Mouse (Mus musculus): ENCODE measurements around the gene Ttc23. TPM values are rescaled to one million over a fixed set of nuclear protein-coding genes. Genes with fewer than 3 reads are reported as not detected.
A peak's percentile ranks its signal among the peaks of the same experiment; 100 is the strongest.

Gene Ttc23
- total RNA-seq, 2 experiments from 2014 or later = 23.3 to 25.3 TPM

DNA sequence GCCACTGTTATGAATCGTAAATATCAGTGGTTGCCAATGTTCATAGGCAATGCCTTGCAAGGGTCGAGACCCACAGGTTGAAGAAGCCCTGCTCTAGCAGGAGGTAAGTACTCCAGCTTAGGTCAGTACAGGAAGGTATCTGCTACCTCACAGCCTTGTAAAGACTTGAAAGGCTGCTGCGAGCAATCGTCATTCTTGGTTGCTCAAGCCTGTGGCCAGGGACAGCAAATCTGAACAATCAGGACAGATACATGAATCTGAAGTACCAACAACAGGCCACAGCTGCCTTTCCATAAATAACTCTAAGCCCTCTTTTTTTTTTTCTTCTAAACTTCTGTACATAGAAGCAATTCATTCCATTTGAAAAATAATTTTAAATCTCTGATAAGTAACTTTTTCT, 85.1 kb downstream of the Ttc23 start:
- intact Hi-C loops (cut with DNase I) = no loop called here
- H3K4me3 ChIP-seq = no peak overlapping the region
- no peak overlapping the region for H3K27ac ChIP-seq
- no peak for DNase-seq
- no peak for TF ChIP-seq CTCF (IDR thresholded peaks at IDR 0.05)

DNA sequence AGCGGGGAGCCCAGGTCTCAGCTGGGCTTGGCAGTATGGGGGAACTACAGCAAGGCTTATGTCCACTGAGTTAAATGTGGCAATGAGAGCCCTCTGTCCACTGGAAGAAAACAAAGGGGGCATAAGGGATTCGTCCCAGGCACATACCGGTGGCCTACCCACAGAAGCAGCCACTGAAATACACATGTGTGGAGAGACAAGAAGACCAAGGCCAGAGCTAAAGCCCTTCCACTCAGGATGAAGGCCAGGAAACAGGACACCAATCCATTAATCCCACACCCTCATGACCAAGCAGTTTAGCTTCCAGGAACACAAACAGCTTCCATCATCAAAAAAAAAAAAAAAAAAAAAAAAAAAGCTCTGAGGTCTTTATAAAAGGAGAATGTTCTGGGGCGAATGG, 93.2 kb downstream of the Ttc23 start:
- DNase-seq = peak; percentile 71

DNA sequence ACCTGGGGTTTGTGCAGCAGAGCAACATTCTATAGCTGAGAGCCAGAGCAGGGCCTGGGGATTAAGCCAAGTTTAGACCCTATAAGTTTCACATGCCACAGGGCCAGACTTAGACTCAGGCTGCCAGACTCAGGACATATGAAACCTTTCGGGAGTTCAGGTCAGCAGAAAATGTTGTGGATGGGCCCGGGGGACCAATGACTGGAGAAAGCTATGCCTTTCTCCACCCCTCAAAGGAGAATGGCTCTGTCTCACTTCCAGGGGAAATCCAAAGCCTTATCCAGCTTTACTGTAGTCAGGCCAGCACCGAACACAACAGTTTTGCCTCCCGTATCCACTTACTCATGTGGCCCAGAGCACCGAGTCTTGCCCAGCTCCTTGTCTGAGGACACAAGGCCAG, 93.6 kb downstream of the Ttc23 start:
- Histone ChIP-seq H3K27ac (peak overlapping the region; percentile 97), H3K4me3 (peak overlapping the region; percentile 60)
- peak; percentile 79 for DNase-seq
- no peak for TF ChIP-seq CTCF (IDR thresholded peaks at IDR 0.05)
- intact Hi-C loops (cut with DNase I) = no loop called here

More for the DNA sequence above, 93.2 kb downstream of the Ttc23 start:
- no peak for TF ChIP-seq CTCF (IDR thresholded peaks at IDR 0.05)
- Histone ChIP-seq H3K27ac (peak overlapping the region; percentile 97), H3K4me3 (peak overlapping the region; percentile 55)
- intact Hi-C loops (cut with DNase I) = no loop called here

DNA sequence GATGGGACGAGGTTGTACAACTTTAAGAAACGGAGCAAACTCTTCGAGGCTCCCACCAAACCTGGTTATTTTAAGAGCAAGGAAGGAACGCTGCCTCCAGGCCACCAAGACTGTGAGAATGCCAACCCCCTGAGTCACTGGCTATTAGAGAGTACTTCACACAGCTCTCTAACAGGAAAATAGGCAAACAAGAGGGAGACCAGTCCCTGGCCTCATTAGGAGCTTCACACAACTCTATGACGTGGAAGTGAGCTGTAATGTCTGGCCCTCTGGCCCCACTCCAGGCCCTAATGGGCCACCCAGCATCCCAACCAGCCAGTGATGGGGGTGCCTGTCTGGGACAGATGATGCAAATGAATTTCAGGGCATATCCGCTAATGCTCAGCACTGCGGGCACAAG, 94.5 kb downstream of the Ttc23 start:
- DNase-seq = peak; percentile 81
- peak overlapping the region; percentile 97 for H3K27ac ChIP-seq
- intact Hi-C loops (cut with DNase I) = loop anchor here (2.0 kb wide), 1 partner anchor 15 kb away; no protein-coding TSS in a partner anchor
- no peak for TF ChIP-seq CTCF (IDR thresholded peaks at IDR 0.05)
- peak overlapping the region; percentile 60 for H3K4me3 ChIP-seq

DNA sequence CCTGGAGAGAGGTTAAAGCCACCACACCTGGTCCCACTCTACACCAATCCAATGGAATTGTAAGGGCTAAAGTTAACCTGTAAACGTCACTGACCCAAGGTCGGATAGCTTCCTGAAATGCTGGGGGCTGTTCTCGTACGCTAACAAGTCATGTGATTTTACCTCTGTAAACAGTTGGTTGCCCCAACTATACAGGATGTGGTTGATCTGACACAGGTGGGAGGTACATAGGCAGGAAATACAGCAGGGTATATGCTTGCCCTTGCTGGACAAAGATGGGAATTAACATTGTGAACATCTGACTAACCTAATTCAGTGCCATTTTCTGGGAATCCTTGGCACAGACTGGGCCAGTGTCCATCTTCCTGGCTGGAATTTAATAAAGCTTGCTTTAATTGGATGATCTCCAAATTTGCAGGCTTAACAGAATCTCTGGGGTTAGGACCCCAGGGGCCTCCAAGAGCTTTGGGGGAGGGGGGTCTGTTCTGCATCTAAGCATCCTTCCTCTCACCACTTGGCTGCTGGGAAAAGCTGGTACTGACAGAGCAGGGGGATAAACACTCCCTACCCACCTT, 100.6 kb downstream of the Ttc23 start:
- Histone ChIP-seq H3K4me3 (no peak overlapping the region), H3K27ac (peak overlapping the region; percentile 78)
- intact Hi-C loops (cut with DNase I) = no loop called here
- DNase-seq = no peak
- TF ChIP-seq CTCF (IDR thresholded peaks at IDR 0.05) = no peak

DNA sequence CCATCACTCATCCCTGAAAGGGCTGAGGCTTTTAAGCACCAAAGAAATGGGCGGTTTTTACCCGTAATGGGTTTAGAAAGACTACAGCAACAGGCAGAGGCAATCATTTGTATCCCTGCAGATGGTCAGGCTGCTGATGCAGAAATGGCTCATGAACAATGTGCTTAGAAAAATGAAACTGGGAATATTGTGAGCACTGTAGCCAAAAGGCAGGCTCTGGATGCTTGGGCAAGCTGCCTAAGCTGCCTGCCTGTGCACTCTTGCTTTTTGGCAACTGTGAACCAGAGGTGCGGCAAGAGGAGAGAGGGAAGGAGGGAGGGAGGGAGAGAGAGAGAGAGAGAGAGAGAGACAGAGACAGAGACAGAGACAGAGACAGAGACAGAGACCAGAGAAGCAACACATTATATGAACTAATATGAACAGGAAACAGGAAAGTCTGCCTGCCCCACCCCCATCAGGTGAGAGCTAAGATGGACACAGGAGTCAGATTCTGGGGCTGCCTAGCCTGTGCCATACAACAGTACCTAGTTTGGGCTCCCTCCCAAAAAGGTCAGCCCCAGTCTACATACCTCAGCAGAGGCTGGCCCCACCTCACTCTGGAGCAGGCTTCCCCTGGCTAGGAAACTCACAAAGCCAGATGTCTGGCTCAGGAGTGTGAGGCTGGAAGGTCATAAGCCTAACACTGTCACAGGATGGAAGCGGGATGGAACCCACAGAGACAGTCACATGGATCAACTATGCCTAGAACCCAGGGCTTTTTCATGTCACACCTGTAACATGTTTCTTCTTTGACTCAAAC, 102.4 kb downstream of the Ttc23 start:
- no peak for TF ChIP-seq CTCF (IDR thresholded peaks at IDR 0.05)
- intact Hi-C loops (cut with DNase I) = loop anchor here (10.0 kb wide), 1 partner anchor 525 kb away; the partner anchor contains the start of gene Lysmd4
- peak; percentile 56 for DNase-seq
- Histone ChIP-seq H3K27ac (peak overlapping the region; percentile 78), H3K4me3 (peak overlapping the region; percentile 42)

DNA sequence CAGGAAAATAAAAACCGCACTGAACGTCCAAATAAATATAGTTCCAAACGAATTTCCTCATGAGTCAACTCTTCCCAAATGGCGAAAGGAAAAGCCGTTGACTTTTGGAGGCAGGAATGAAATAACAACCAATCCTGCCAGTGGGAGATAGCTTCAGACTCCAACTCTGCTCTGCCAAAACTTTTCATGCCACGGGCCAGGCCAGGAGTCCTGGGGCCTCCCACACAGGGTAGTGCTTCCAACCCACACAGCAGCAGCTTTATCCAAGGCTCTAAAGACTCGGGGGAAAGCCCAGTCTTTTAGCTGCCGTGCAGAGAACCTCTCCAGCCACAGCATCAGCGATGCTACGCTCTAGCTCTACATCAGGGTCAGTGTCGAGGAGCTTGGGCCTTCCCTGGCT, 107.4 kb downstream of the Ttc23 start:
- peak overlapping the region; percentile 96 for H3K27ac ChIP-seq
- peak overlapping the region; percentile 88 for H3K4me3 ChIP-seq
- DNase-seq = peak; percentile 79
- TF ChIP-seq CTCF (IDR thresholded peaks at IDR 0.05) = no peak
- intact Hi-C loops (cut with DNase I) = loop anchor here (5.0 to 10.0 kb wide), 2 partner anchors 52 to 530 kb away; partner anchors contain the start of gene Lysmd4

DNA sequence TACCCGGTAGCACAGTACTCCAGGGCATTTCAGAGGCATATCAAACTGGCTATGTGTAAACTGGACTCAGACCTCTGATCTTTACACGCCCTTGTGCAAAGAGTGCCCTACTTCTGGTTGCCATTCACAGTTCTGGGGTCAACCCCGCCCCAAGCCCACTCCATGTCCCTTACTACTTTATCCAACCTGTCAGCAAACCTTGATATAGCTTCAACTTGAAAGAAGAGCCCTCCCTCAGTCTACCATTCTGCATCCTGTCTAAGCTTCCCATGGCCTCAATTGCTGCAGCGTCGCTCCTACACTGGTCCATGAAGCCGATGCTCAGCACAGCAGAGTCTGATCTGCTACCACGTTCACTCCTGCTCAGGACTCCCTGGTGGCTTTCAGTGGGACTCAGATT, 108.2 kb downstream of the Ttc23 start:
- DNase-seq = peak; percentile 13
- peak overlapping the region; percentile 88 for H3K4me3 ChIP-seq
- H3K27ac ChIP-seq = peak overlapping the region; percentile 96
- TF ChIP-seq CTCF (IDR thresholded peaks at IDR 0.05) = no peak
- intact Hi-C loops (cut with DNase I) = loop anchor here (5.0 to 10.0 kb wide), 2 partner anchors 53 to 531 kb away; partner anchors contain the start of gene Lysmd4

DNA sequence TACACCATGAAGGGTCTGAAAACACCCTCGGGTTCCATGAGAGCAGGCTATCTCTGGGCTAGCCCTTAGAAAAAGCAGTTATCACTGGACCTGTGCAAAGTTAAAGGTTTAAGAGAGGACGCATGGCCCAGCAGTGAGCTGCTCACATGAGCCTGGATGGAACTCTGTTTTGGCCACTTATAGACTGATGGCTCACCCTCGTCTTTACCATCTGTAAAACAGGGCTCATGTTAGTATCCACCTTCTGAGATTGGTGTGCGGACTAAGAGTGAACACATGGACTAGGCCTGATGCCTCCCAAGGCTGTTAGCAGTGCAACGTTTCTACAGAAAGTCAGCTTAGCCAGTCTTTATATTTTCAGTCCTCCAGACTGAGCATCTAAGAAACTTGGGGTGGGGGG, 109.4 kb downstream of the Ttc23 start:
- Histone ChIP-seq H3K4me3 (peak overlapping the region; percentile 88), H3K27ac (peak overlapping the region; percentile 96)
- TF ChIP-seq CTCF (IDR thresholded peaks at IDR 0.05) = no peak
- intact Hi-C loops (cut with DNase I) = loop anchor here (2.0 to 10.0 kb wide), 3 partner anchors 14 to 532 kb away; partner anchors contain the start of gene Lysmd4
- DNase-seq = peak; percentile 20

DNA sequence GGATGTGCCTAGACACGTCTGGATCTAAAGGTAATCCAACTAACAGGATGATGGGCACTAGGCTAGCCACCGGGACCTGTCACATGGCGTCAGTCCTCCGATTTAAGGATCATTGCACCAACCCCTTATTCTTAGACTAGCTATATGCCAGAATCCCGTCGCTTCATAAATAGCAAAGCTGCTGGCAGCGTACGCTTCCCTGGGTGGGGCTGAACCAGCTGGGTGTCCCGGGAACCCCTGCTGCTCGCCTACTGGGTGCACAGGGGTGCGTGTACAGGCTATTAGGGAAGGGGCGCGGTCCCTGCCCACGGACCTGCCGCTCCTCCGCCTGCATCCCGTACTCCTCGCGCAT, 111.3 kb downstream of the Ttc23 start:
- DNase-seq = peak; percentile 81
- intact Hi-C loops (cut with DNase I) = loop anchor here (5.0 to 10.0 kb wide), 2 partner anchors 56 to 534 kb away; partner anchors contain the start of gene Lysmd4
- TF ChIP-seq CTCF (IDR thresholded peaks at IDR 0.05) = no peak

DNA sequence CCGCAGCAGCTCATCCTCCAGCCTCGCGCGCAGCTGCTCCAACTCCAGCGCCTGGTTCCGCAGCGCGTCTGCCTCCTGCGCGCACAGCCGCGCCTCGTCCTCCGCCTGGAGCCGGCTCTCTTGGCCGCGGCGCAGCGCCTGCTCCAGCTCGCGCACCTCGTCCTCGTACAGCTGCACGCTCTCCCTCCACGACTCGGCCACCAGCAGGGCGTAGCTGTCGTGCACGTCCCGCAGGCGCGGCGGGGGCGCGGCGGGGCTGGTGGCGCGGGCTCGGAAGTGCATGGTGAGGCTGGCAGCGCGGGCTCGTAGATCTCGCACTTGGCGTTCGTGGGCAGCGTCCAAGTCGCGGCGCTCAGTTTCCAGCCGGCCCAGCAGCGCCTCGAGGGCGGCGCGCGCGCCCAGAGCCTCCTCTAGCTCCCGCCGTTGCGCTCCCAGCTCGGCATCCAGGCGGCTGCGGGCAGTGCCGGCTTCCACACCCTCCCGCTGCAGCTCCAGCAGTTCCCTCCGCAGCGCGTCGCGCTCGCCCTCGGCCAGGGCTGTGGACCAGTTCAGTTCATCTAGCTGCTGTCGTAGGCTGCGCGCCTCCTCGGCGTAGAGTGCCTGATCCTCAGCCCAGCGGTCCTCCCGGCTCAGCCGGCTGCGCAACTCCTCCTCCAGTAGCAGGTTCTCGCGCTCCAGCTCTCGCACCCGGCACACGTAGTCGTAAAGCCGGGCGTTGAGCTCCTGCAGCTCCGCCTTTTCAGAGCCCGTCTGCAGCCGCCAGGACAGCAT, 111.8 kb downstream of the Ttc23 start:
- TF ChIP-seq CTCF (IDR thresholded peaks at IDR 0.05) = no peak; the same call in 1 of the 2 replicates
- Histone ChIP-seq H3K4me3 (peak overlapping the region; percentile 88), H3K27ac (peak overlapping the region; percentile 96)
- DNase-seq = peak; percentile 88
- intact Hi-C loops (cut with DNase I) = loop anchor here (1.0 to 10.0 kb wide), 3 partner anchors 57 to 534 kb away; partner anchors contain the start of gene Lysmd4

More for the DNA sequence above, 111.3 kb downstream of the Ttc23 start:
- peak overlapping the region; percentile 88 for H3K4me3 ChIP-seq
- H3K27ac ChIP-seq = peak overlapping the region; percentile 96

DNA sequence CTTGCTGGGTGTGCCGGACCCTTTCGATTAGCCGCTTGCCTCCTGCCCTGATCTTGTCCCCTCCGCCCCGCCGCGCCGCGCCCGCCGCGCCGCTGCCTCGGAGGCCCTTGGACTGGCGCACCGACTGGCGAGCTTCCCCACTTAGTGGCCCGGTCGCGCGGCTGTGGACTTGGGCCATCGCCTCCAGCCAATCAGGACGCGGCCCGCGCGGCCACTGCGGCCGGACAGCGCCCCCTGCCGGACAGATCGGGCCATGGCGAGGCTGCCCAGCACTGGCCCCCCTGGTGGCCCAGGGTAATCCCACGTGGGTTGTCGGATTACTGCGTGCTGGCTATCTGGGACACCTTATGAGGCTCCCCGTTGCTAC, 112.4 kb downstream of the Ttc23 start, which contains the start of gene Synm:
Gene Synm, minus strand, starts transcription at position 114 of the 367 bp plus-strand sequence.
- Histone ChIP-seq H3K4me3 (peak within 1 kb of the TSS; percentile 88), H3K27ac (peak within 1 kb of the TSS; percentile 96)
- intact Hi-C loops (cut with DNase I) = loop anchor here (1.0 to 10.0 kb wide), 3 partner anchors 57 to 535 kb away; partner anchors contain the start of gene Lysmd4
- DNase-seq = peak; percentile 98
- TF ChIP-seq CTCF (IDR thresholded peaks at IDR 0.05) = no peak; the same call in 1 of the 2 replicates

Data from gastrocnemius, adult 2 months (tissue).